Mouse (Mus musculus) bone marrow, adult 2 months (tissue): ENCODE data around the gene Cnnm4.

Experiments used
- CTCF ChIP-seq: fragments of 200-500 bp; IDR thresholded peaks from 2 replicates; pipeline ENCODE4 v1.5.1; 2011; ENCODE audit warnings: low read length, control low read depth; ENCODE audit not compliant: control insufficient read depth, insufficient read depth
- POLR2A ChIP-seq: fragments of 200-500 bp; IDR thresholded peaks from 2 replicates; pipeline ENCODE4 v1.6.1; 2011; ENCODE audit warnings: low read depth, mild to moderate bottlenecking, control low read depth, low read length, borderline replicate concordance; ENCODE audit not compliant: control insufficient read depth

DNA sequence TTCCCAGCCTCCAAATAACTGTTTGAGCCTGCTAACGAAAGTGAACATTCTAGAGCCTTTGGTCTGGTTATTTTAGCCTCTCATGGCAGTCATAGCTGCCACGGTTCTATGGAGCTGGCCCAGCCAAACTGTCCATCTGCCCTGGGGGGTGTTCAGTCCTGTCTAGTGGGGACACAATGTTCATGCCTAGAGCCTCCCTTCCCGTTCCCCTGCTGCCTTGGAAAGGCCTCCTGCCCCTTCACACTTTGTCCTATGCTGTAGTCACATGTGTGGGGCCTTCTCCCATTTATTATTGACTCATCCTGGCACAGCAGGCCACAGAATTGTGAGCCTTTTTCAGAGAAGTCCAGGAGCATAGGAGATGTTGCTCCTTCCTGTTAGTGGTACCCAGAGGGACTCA, 46.8 kb downstream of the Cnnm4 start:
- TF ChIP-seq POLR2A (no peak), CTCF (no peak)
